Mouse (Mus musculus) right cerebral cortex, adult 2 months (tissue): ENCODE measurements at regions not wholly inside any gene's neighbourhood (a gene's known extent, or its start where the extent isn't known, plus 50 kb on each side); places are given as distances from the start of the nearest gene placed in this dataset.

ENCODE experiments used
- DNase-seq, 2 experiments: peaks; one replicate each; pipeline ENCODE4 v3.0.0; 2021 to 2022; ENCODE audit warnings: low spot score in 2 of 2

DNA sequence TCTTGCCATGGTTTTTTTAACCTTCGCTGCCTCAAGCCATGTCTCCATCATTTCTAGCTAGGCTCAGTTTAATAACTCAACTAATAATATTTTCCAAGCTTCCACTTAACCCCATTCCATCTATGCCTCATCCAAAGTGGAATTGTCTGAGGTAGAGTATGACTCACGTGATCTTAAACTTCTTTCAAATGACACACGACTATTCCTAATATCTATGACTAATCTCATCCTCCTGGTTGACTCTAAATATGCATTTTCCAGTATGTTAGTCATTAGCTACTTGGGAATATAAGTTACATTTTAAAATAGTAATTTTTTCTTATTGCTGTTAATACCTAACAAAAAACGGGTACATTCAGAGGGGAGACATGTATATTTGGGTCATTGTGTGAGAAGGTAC is 524.8 kb upstream of the Pappa start:
- no peak for DNase-seq

DNA sequence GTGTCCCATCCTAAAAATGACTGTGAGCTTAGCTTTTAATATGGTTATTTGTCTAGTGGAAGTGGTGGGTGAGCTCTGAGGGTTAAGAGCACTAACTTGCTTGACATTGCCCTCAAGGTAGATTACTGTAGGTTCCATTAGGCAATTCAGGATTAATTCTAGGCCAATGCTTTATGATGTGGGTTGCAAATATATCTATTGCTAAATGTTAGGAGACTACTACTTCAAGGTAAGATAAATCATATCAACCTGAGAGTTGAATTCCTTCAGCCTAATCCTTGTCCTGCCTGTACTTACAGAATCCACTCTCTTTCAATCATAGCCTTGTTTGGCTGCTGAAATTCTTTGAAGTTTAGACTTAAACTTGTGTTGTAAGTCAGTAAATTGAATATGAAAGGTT is 501.2 kb upstream of the Pappa start:
- DNase-seq, result no peak

DNA sequence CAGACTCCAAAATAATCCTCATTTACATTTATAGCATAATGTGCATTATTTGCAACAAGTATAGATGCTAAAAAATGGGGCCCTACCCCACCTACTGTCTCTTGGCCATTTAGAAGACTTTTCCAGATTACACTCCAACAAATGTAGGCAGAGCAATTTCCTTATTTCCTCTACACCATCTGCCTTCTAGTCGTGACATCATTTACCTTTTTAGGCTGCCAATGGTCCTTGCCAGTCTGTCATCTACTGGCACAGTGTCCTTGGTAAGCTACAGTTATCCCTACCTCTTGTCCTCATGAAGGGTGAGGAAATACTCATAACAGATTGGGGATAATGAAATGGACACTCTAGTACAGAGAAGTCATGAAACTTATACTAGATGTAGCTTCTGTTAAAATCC is 491.8 kb upstream of the Pappa start:
- no peak for DNase-seq

DNA sequence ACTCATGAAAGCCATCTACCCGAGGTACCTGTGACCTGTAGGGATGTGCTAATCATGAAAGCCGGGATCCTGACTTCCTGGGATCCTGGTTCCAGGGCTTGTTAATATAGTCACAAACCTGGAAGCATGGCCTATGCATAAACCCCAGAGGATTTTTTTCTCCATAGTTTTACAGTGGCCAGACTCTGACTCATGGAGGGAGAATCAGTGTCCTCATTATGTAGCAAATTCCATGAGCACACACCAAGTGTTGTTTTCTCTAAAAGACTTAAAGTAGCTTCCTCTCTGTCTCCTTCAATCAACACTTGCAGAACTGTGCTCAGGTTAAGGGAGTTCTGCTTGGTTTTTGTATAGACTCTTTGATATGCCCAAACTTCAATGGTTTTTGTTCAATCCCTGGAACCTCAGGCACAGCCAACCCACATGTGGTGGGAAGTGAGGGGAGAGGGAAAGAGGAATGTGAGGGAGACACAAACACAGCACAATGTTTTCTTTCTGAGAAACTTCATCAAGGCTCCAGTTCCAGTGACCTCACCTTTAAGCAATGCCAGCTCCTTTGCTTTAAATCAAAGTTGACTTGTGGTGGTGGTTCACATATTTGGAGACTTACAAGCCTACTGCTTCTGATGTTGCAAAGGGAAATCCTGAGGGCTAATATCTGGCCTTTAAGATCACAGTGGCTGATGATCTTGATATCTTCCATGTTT is 488.6 kb upstream of the Pappa start:
- DNase-seq, result no peak

DNA sequence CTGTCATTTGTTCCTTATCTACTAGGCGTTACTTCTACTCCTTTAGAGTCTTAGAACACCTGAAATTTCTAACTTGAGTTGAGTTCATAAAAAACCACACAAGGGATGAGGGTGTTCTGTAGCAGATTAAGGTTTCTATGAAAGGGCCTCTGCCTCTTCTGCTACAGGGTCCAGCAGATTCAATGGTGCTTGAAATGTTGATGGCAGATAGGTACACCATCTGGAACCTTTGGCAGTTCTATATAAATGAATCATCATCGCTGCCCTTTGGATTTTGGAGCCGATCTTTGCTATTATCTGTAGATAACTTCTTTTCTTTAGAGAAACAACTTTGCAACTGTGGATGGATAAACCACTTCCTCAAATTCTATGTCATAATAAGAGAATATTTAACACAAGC is 483.9 kb upstream of the Pappa start:
- no peak for DNase-seq

DNA sequence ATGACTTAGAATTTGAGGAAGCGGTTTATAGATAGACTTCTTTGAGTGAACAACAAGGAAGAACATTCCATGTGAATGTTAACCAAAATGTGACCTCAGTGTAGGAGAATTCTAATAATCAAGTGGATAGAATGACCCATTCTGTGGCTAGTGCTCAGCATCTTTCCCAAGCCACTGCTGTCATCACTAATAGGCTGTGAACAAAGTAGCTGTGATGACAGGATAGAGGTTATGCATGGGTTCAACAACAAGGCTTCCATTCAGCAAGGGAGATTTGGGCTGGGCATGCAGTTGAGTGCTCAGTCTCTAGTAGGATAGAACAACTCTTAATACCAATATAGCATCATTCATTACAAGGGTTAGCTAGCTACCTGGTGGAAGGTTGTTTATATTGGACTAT is 483.0 kb upstream of the Pappa start:
- DNase-seq, result no peak

DNA sequence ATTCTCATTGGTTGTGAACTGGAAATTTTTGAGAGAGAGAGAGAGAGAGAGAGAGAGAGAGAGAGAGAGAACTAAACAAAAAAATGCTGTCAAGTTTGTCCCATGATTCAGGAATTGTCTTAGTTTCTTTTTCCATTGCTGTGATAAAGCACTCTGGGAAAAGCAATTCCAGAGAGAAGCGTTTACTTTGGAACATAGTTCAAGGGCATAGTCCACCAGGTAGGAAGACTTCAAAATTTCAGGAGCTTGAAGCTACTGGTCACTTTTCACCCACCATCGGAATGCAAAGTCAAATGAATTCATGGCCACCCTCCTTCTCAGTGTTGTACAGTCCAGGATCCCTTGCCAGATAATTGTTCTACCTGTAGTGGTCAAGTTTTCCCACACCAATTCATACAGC is 478.8 kb upstream of the Pappa start:
- no peak for DNase-seq

DNA sequence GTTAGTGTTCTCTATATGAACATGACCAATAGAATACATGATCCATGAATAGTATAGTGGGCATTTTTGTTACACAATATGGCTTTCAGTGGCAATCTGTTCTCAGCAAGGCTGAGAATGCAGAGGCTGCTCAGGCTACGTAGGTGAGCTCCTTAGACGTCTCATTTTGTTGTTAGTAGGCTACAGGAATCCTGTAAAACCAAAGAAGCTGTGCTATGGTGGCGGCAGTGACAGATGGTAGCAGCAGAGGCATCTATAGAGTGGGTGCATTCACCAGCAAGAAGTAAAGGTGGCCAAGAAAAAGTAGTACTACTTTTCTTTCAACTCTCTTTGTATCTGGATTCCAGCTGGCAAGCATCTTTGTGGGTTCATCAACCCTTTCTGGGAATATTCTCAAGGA is 469.8 kb upstream of the Pappa start:
- peak; percentile 13 to 30 for DNase-seq

DNA sequence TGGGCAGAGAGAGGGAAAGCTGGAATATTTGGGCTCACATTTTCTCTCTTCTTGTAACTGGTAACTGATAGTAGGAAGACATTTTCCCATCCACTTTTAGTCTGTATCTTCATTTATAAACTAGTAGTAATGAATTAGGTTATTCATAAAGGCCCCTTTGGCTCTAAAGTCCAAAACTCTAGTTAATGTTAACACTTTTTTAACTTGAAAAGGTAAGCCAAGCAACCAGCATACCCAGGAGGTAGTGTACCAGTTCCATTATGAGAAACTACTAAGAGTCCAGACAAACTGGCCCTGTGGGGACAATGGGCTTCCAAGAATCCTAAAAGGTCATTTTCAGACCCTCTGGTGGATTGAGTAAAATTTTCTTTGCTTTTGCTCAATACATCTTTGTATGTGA is 468.4 kb upstream of the Pappa start:
- no peak for DNase-seq

DNA sequence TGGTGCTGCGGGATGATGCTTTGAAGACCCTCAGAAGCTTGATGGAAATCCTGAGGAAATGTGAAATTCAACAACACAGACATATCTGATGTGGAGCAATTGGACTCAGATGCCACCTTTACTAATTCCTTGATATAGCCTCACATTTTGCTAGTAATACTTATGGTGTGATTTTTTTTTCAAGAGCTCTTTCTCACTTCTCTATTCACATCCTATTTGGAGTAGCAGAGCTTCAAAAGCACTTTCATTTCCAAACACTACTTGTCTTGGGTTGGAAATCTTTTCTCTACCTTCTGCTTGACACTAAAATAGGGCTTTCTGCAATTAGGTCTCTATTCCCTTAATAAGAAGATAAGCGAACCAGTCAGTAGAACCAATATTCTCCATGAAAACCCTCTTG is 460.3 kb upstream of the Pappa start:
- no peak for DNase-seq

DNA sequence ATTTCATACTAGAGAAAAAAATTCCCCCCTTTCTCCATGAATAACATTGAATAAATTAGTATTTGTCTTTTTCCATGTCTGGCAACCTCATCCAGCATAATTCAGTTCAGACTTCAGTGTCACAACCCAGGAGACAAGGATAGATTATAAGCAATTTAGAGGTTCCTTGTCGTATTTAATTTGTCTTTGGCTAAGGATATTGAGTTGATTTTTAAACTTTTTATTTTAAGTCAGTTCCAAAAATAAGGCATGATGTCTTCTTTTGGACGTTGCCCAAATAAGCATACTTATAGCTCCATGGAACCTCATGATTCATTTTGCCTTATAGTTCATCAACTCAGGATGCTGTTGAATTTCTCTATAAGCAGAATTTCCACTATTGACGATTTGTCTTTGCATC is 456.0 kb upstream of the Pappa start:
- DNase-seq, result no peak

DNA sequence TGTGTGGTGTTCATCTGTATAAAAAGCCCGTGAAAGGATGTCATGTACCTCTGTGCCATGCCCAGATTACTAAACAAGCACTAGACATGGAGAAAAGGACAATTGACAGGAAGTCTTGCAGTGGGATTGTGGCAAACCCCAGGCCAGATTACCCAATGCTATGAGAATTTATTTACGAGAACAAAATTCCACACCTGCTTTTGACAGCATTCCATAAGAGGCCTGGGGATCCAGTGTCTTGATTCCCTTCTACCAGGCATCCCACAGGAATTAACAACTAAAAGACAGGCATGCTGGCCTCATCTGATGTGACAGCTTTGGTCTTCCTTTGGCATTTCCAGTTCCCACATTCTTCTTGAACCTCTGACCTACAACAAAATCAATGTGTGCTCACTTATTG is 454.3 kb upstream of the Pappa start:
- no peak for DNase-seq

DNA sequence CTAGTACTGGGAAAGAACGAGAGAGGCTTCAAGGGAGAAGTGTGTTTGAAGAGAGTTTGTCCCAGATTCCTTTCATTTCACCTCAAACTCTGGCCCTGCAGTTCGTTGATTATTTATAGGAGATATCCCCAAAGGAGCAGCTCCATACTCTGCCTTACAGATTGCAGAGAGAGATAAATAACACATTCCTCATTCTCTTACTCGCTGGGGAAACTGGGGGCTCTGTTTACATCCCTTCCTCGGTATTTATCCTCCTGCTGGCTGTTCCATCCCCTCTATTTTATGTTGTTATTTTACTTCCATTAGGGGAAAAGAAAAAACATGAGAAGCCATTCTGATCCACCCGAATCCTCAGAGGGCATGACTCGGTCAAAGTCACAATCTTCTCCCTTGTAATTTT is 447.5 kb upstream of the Pappa start:
- DNase-seq, result no peak

DNA sequence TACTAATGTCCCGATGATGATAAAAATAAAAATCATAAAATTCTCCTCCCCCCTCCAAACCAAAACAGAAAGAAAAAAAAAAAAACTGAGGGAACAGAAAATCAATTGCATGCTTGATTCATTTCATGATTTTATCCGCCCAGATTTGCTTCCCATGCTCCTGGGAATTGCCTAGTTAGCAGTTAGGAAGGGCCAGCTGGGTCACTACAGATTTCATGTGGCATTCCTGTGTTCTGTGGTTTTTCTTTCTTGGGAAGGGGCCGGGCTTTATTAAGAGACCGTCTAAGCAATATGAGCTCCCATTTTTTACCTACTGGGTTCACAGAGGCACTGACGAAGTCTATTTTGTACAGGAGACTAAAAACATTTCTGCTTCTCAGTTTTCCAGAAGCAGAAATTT is 447.1 kb upstream of the Pappa start:
- no peak for DNase-seq

DNA sequence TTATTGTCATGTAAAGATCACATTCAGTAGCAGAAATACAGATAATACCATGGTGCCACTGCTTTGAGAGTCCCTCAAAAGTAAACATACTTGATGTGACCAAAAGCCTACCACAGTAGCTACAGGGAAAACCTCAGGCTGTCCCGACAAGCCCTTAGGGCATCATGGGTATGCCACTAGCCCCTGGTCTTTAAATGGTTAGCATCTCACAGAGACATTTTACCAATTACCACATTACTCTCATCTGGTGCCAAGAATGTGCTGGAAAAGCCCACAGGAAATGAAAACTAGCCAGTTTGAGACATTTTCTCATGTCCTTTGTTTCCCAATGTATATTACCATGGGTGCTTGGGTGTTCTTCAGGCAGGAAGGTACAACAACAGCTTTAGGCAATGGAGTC is 439.3 kb upstream of the Pappa start:
- DNase-seq, result no peak

DNA sequence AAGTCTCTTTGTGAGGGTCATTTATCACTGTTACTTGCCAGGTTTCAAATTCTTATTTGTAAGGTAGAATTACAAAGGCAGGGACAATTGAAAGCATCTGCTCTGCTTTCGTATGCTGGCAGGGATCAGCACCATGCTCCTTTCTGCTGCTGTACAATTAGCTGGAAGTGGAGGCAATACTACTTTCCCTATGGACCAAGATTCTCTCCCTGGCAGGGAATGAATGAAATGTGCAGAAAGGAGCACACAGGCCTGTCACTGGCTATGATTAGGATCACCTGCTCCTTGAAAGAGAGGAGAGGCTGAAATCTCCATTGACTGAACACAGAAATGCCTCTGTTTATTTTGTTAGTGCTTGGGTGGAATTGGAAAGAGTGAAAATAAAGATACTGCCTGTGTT is 427.8 kb upstream of the Pappa start:
- no peak for DNase-seq

DNA sequence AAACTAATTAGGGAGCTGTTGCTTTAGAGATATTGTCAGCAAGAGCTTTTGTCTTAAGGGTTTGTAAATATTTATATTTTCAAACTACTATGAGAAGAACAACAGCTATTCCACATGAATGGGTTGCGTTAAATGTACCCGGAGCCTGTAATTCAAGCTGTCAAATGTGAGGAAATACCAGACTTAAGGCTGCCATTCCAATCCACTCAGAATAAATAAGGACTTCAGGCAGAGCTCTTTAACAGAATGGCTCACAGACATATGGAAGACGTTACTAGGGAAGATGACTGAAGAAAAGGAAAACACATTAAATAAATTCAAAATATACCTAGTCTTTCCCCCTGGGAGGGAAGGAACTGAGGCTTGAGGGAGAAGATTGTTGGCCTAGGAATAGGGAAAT is 400.7 kb upstream of the Pappa start:
- DNase-seq, result no peak

DNA sequence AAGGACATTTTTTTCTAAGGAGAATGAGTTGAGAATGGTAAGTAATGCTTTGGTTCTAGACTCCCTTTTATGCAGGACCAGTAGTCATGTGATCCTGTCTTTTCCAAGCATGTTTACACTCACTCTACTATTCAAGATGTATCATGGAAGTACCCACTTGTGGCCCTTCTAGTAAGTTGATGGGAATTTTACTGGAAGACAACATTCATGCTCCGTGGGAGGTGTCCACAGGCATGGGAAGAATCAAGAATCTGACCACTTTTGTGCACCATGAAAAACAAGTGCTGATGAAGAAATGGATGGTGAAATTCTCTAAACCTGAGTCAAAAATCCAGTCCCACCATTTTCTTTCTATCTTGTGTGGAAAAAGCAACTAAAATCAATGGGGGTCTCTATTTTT is 399.1 kb upstream of the Pappa start:
- DNase-seq, result no peak

DNA sequence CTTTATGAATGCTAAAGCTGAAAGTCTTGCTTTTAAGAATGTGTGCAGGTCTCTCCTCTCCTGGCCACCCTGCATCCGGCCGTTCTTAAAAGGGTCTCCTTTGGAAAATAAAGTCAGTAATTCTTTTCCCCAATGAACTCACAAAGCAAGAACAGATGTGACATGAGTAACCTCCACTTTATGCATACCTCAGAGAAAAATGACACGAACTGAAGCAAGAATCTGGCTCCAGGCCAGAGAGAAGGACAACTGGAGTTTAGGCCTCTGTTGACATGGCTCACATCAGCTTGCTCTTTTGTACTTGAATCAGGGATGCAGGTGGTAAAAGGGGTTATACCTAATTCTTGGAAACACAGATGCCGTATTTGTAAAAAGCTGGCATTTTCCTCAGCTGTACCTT is 368.0 kb upstream of the Pappa start:
- no peak for DNase-seq

DNA sequence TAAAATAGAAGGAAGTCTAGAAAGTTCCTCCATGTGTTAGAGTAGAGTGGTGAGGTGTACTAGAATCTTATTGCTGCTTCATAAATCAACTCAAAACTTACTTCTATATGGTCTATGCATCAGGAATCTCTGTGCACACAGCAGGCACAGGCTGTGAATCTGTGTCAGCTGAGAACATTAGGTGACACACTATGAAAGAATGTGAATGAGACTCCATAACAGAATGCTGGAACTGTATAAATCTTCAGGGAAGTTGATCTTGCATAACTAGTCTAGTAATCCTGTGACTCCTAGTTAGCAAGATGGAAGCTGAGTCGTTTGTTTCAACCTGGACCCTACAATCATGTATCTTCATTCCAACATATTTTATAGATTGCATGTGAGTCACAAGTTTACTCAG is 355.4 kb upstream of the Pappa start:
- DNase-seq, result no peak

DNA sequence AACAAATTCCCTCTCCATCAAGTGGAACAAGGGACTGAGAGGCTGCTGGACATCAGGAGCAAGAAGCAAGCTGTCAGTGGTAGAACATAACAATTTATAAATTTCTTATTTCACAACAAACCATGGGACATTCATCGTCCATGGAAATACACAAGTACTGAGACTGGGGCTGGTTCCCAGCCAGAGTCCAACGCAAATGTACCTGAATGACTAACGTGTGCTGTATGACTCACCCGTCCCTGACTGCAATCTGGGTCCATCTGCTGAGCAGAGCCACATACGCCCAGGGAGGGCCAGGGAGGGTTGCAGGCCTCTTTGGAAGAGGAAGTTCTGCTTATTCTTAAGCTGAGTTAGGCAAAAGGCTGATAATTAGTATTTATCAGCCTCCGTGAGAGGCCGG is 320.1 kb upstream of the Pappa start:
- DNase-seq, result peak; percentile 9 to 19

DNA sequence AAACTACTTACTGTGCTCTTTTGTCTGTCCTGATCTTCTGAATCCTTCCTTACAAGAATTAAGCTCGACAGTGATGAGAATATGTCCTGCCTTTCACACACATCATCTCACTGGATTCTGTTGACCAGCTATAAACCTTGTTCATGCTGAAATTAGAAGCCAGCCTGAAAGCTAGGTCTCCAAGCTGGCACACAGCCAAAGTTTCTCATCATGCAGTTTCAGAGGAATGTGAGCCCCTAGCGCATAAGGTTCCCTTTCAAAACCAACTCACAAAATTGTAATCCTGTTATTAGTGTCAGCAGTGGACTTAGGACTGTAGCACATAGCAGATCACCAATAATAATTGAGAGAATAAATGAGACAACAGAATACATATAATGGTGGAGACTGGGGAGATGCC is 319.0 kb upstream of the Pappa start:
- DNase-seq, result no peak

DNA sequence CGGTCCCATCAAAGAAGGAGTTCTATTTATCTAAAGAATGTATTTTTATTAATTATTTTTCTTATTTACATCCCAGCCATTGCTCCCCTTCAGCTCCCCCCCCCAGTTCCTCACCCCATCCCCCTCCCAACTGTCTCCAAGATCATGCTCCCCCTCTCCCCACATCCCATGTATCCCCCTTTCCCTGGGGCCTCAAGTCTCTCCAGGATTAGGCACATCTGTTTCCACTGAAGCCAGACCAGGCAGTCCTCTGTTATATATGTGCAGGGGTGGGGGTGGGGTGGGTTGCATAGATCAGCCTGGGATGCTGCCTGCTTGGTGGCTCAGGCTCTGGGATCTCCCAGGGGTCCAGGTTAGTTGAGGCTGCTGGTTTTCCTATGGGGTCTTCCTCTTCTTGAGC is 316.8 kb upstream of the Pappa start:
- DNase-seq, result no peak

DNA sequence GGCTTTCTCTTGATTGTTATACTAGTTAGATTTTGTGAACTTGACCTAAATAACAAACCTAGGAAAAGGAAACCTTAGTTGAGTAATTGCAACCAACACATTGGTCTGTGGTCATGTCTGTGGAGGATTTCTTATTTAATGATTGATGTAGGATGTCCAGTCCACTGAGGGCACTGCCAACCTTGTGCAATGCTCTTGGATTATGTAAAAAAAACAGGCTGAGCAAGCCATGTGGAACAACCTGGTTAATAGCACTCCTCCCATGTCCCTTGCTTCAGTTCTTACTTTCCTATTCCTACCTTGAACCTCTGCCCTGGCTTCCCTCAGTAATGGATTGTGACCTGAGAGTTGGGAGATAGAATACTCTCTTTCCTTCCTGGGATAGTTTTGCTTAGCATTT is 312.0 kb upstream of the Pappa start:
- DNase-seq, result no peak

DNA sequence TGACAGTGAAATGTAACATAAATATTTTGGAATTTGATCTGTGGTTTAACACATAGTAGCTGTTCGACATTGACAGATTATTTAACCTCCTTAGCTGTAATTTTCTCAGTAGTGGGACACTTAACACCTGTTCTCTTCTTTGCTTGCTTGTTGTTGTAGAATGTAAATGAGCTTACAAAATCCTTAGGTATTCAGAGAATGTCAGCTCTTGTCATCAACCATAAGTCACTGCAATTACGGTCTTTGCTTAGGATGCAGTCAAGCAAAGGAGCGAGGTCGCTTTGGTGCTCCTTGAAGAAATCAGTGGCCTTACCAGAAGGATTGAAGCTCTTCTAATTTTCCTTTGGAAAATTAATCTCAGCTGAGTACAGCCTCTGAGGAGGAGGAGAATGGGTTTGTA is 311.2 kb upstream of the Pappa start:
- no peak for DNase-seq
